Mouse (Mus musculus) brain, embryonic 14.5 days (tissue): ENCODE data around the gene Nxn.

ENCODE experiments used
- CTCF ChIP-seq: fragments of 200-500 bp; IDR thresholded peaks from 2 replicates; pipeline ENCODE4 v1.5.1; 2012; ENCODE audit warnings: inconsistent platforms, mild to moderate bottlenecking, moderate library complexity, borderline replicate concordance; ENCODE audit not compliant: insufficient read depth, insufficient read length; ENCODE audit errors: extremely low read depth
- POLR2A ChIP-seq: fragments of 200-500 bp; IDR thresholded peaks from 2 replicates; pipeline ENCODE4 v1.6.1; 2012; ENCODE audit warnings: mild to moderate bottlenecking, inconsistent platforms, borderline replicate concordance; ENCODE audit not compliant: poor library complexity, insufficient read depth, insufficient read length, severe bottlenecking; ENCODE audit errors: extremely low read depth

DNA sequence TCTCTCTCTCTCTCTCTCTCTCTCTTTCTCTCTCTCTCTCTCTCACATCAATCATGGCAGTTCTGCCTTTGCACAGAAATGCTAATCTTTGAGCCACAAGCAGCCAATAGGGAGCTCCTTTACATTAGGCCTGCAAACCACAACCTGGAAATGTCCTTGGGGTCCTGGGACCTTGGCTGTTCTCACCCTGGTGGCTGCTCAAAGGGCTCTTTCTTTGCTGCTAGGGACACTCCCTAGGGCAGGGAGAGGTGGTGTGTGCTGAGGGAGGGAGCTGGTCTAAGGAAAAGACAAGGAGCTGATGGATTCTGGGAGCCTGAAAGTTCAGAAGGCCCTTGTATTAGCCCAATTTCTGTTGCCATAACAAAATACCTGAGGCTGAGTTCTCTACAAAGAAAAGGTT is 28.4 kb downstream of the Nxn start:
- TF ChIP-seq POLR2A (no peak), CTCF (no peak)
